Mouse (Mus musculus): ENCODE measurements around the gene Rpl21.

DNA sequence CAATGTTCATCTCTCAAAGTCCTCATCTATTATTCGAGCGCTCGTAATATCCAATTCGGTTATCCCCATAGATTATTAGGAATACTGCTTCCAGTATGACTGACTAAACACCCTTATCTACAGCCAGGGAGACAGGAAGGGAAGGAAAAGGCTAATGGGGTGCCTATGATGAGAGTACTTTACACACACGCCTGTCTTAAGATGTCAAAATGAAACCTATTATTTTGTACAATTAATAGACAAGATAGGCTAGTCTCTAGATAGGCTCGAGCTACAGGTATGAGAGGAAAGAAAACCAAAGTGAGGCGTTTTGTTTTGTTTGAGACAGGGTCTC, 288 bp upstream of the Rpl21 start:
- TF ChIP-seq POLR2A (IDR thresholded peaks at IDR 0.05; ENCODE audit: low read depth, low read length), result no peak
- TF ChIP-seq CTCF (IDR thresholded peaks at IDR 0.05; ENCODE audit: extremely low read depth, insufficient read depth, insufficient read length, insufficient replicate concordance), result no peak

All from spleen, adult 2 months (tissue).